Mouse (Mus musculus) megakaryocyte, embryonic 14.5 days (primary cell): ENCODE results near the gene Ablim1. TPM values are rescaled to one million over a fixed set of nuclear protein-coding genes. Genes with fewer than 3 reads are reported as not detected.

Experiments used
- H3K27me3 ChIP-seq: replicated peaks from 2 replicates; pipeline ENCODE3; 2012; ENCODE audit warnings: inconsistent platforms
- H3K36me3 ChIP-seq: replicated peaks from 2 replicates; pipeline ENCODE3; 2012; ENCODE audit warnings: low read length, inconsistent platforms, mixed read lengths
- H3K4me1 ChIP-seq: 2 replicates; pipeline ENCODE4 v1.6.1; 2012; ENCODE audit warnings: inconsistent platforms
- H3K4me3 ChIP-seq: replicated peaks from 2 replicates; pipeline ENCODE3; 2012; ENCODE audit warnings: moderate library complexity, mild to moderate bottlenecking, inconsistent platforms
- H3K9me3 ChIP-seq: 2 replicates; pipeline ENCODE4 v1.6.1; 2012; ENCODE audit warnings: inconsistent platforms
- FLI1 ChIP-seq: IDR thresholded peaks from 2 replicates; pipeline ENCODE4 v1.6.1; 2012; ENCODE audit warnings: low read length, inconsistent platforms, mixed read lengths
- GATA1 ChIP-seq: IDR thresholded peaks from 3 replicates; pipeline ENCODE4 v1.6.1; 2012; ENCODE audit warnings: mixed read lengths, low read length, inconsistent platforms, borderline replicate concordance
- polyA plus RNA-seq: library from polyadenylated mRNA; stranded (reverse); fragments of >175 nt; gene quantifications from 2 replicates; pipeline ENCODE4 v1.2.3, GENCODE M21; 2012; ENCODE audit warnings: low replicate concordance; ENCODE audit not compliant: insufficient read depth

Ablim1 gene
- polyA plus RNA-seq, 1 experiment: 0.17 TPM

GRCm38 (mm10) chr19:57235931-57236330 lies 78.8 kb downstream of the Ablim1 start:
- no peak overlapping the region for H3K4me3 ChIP-seq
- no peaks in the 10 kb centered on the region for H3K4me1 ChIP-seq
- TF ChIP-seq FLI1: no peak
- no peak for TF ChIP-seq GATA1
- H3K36me3 ChIP-seq: no peaks in the 10 kb centered on the region
- H3K27me3 ChIP-seq: peaks cover 14% of the 10 kb centered on the region
- H3K9me3 ChIP-seq: no peaks in the 10 kb centered on the region

DNA sequence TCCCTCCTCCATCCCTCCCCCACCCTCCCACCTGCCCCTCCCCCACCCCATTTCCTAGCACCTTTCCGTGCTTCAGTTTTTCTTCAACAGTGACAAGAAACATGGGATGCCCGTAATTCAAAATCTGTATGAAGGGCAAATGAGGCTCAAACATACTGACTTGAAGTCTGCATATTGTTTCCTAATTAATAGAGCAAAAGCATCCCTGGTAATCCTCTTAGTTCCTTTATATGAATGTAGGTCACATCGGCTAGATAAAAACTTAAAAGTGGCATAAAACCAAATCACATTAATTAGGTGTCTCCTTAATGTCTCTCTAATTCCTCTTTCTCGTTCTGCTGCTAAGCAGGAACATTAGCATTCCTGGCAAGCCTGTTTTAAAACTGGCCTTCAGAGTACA lies 83.7 kb downstream of the Ablim1 start:
- peaks cover 5% of the 10 kb centered on the region for H3K27me3 ChIP-seq

GRCm38 (mm10) chr19:57229161-57229560 lies 85.6 kb downstream of the Ablim1 start:
- Histone ChIP-seq H3K4me1 (no peaks in the 10 kb centered on the region), H3K36me3 (no peaks in the 10 kb centered on the region), H3K4me3 (no peak overlapping the region), H3K9me3 (no peaks in the 10 kb centered on the region), H3K27me3 (peaks cover 2% of the 10 kb centered on the region)
- TF ChIP-seq FLI1 (no peak), GATA1 (no peak)

More for the DNA sequence above, 83.7 kb downstream of the Ablim1 start:
- H3K4me3 ChIP-seq: no peak overlapping the region
- H3K4me1 ChIP-seq: no peaks in the 10 kb centered on the region
- TF ChIP-seq GATA1: no peak
- TF ChIP-seq FLI1: no peak
- H3K9me3 ChIP-seq: no peaks in the 10 kb centered on the region
- H3K36me3 ChIP-seq: no peaks in the 10 kb centered on the region

DNA sequence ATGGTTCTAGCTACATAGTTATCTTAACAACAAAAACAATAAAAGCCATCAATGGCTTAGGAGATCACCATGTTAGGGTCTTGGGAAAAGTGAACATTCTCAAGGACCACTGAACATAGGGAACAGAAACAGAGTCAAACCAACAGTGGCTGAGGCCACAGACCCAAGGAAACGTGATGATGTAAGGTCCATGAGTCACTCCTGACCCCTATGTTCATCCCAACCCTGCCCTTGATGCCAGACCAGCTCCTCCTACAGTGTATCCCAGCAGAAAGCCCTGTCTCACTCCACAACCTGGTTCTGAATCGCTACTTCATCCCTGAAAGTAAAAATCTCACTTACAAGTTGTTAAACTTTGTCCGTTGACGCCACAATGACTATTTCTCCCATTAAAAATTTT lies 86.1 kb downstream of the Ablim1 start:
- Histone ChIP-seq H3K9me3 (no peaks in the 10 kb centered on the region), H3K4me1 (no peaks in the 10 kb centered on the region), H3K27me3 (peaks cover 2% of the 10 kb centered on the region), H3K4me3 (no peak overlapping the region), H3K36me3 (no peaks in the 10 kb centered on the region)
- TF ChIP-seq FLI1 (no peak), GATA1 (no peak)

DNA sequence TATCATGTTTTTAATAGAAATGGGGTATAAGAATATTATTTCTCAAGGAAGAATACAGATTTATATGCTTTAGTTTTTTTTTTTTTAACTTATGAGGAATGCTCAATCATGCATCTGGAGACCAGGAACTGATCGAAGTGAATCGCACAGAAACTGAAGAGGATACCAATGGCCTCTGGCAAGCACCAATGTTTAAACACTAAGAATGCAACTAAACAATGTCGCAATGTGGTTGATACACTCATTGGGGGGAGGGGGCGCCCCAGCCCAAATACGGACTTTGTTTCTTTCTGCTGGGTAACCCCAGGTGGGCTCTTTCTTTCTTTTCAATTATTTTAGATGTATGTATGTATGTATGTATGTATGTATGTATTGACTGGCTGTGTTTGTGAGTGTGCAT lies 90.3 kb downstream of the Ablim1 start:
- Histone ChIP-seq H3K9me3 (no peaks in the 10 kb centered on the region), H3K4me3 (no peak overlapping the region), H3K36me3 (no peaks in the 10 kb centered on the region), H3K27me3 (peaks cover 11% of the 10 kb centered on the region), H3K4me1 (no peaks in the 10 kb centered on the region)
- TF ChIP-seq FLI1 (no peak), GATA1 (no peak)

DNA sequence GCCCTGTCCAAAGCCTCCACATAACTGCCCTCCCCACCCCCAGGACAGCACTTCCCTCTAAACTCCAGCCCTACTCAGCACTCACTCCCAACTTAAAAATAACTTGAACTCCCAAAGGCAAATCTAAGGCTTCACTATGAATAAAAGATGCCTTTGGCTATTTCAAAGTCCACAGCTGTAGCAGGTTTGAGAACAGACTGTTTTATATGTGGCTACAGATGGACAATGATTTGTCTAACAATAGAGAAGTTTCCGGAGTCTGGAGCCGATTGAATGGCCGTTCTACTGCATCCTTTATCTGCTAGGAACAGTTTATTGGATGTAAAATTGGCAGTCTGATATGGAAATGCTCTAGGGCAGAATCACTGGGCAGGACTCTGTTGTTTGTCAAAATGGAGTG lies 91.0 kb downstream of the Ablim1 start:
- TF ChIP-seq FLI1: no peak
- TF ChIP-seq GATA1: no peak
- Histone ChIP-seq H3K4me1 (no peaks in the 10 kb centered on the region), H3K4me3 (no peak overlapping the region), H3K36me3 (no peaks in the 10 kb centered on the region), H3K9me3 (no peaks in the 10 kb centered on the region), H3K27me3 (peaks cover 9% of the 10 kb centered on the region)

- H3K4me1 ChIP-seq: no peaks in the 10 kb centered on the region
- TF ChIP-seq GATA1: no peak
- no peak for TF ChIP-seq FLI1
- H3K27me3 ChIP-seq: peaks cover 9% of the 10 kb centered on the region
- H3K9me3 ChIP-seq: no peaks in the 10 kb centered on the region
- H3K36me3 ChIP-seq: no peaks in the 10 kb centered on the region
- no peak overlapping the region for H3K4me3 ChIP-seq
These were observed 92.1 kb downstream of the Ablim1 start for GRCm38 (mm10) chr19:57222657-57223056.

- H3K4me1 ChIP-seq: no peaks in the 10 kb centered on the region
- no peaks in the 10 kb centered on the region for H3K9me3 ChIP-seq
- TF ChIP-seq GATA1: no peak
- no peak for TF ChIP-seq FLI1
- no peak overlapping the region for H3K4me3 ChIP-seq
- peaks cover 9% of the 10 kb centered on the region for H3K27me3 ChIP-seq
- H3K36me3 ChIP-seq: no peaks in the 10 kb centered on the region
These were observed 93.0 kb downstream of the Ablim1 start for GRCm38 (mm10) chr19:57221684-57222235.

DNA sequence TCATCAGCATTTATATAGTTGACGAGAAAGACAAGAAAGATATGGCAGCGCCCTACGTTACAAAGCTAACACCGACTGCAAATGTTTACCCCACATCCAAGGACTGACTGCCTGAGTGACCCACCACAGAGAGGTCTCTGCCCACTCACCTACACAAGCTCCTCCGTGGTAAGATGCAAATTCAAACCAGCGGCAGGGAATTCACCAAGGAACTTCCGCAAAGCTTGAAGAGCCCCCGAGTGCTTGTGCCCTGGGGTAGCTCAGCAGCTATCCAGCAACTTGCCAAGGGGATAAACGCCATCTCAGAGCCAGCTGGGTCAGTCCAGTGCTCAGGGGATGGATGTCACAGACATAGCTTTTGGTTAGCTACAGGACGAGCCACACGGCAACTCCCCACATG lies 95.0 kb downstream of the Ablim1 start:
- TF ChIP-seq FLI1: no peak
- TF ChIP-seq GATA1: no peak
- H3K4me1 ChIP-seq: no peaks in the 10 kb centered on the region
- H3K27me3 ChIP-seq: peaks cover 15% of the 10 kb centered on the region
- H3K9me3 ChIP-seq: no peaks in the 10 kb centered on the region
- H3K36me3 ChIP-seq: no peaks in the 10 kb centered on the region
- H3K4me3 ChIP-seq: no peak overlapping the region

DNA sequence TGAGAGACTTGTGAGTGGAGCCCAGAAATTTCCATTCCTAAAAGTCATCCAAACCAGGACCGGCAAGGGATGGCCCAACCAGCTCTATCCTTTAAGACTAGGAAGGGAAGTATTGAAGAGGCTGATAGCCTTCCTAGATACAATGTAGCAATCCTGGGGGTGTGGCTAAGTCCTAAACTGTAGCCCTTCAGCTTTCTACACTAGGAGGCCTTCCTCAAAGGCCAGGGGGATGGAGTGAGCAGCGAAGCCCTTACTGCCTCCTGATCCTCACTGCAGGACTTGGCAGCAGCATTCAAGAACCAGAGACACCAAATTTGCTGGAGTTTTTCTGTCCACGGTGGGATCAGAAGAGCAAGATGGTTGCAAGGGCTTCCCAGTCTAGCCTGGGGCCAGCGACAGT lies 97.6 kb downstream of the Ablim1 start:
- Histone ChIP-seq H3K9me3 (no peaks in the 10 kb centered on the region), H3K27me3 (peaks cover 15% of the 10 kb centered on the region), H3K36me3 (no peaks in the 10 kb centered on the region), H3K4me3 (no peak overlapping the region), H3K4me1 (no peaks in the 10 kb centered on the region; the same call in 1 of the 2 replicates)
- TF ChIP-seq GATA1: no peak
- TF ChIP-seq FLI1: no peak

- peaks cover 13% of the 10 kb centered on the region for H3K27me3 ChIP-seq
- no peaks in the 10 kb centered on the region for H3K36me3 ChIP-seq
- H3K4me3 ChIP-seq: no peak overlapping the region
- TF ChIP-seq FLI1: no peak
- TF ChIP-seq GATA1: no peak
- H3K4me1 ChIP-seq: peaks cover 6% of the 10 kb centered on the region
- H3K9me3 ChIP-seq: no peaks in the 10 kb centered on the region
These were observed 99.2 kb downstream of the Ablim1 start for GRCm38 (mm10) chr19:57215527-57215926.
